Mouse (Mus musculus) forebrain, embryonic 12.5 days (tissue): Measurements from ENCODE around the gene Prpsap1. TPM values are rescaled to one million over a fixed set of nuclear protein-coding genes. Genes with fewer than 3 reads are reported as not detected.

ENCODE experiments used
- ATAC-seq: fragments of 200-750 bp; cut with Nextera tagmentation; 2 replicates; pipeline ENCODE4 v1.8.0; 2017; ENCODE audit warnings: moderate TSS enrichment; ENCODE audit not compliant: low FRiP score
- H3K27ac ChIP-seq: fragments of 300-500 bp; sonication (generic); 2 replicates; pipeline ENCODE4 v1.5.1; 2016; ENCODE audit warnings: mild to moderate bottlenecking
- H3K27me3 ChIP-seq: fragments of 300-500 bp; sonication (generic); 2 replicates; pipeline ENCODE4 v1.6.1; 2016; ENCODE audit warnings: mild to moderate bottlenecking
- H3K36me3 ChIP-seq: fragments of 300-500 bp; sonication (generic); replicated peaks from 2 replicates; pipeline ENCODE4 v1.6.1; 2016; ENCODE audit warnings: mild to moderate bottlenecking
- H3K4me1 ChIP-seq: fragments of 300-500 bp; sonication (generic); 2 replicates; pipeline ENCODE4 v1.6.1; 2016
- H3K4me2 ChIP-seq: fragments of 300-500 bp; sonication (generic); 2 replicates; pipeline ENCODE4 v1.6.1; 2016; ENCODE audit warnings: mild to moderate bottlenecking, moderate library complexity
- H3K4me3 ChIP-seq: fragments of 300-500 bp; sonication (generic); replicated peaks from 2 replicates; pipeline ENCODE4 v1.5.1; 2016; ENCODE audit warnings: mild to moderate bottlenecking
- H3K9ac ChIP-seq: fragments of 300-500 bp; sonication (generic); 2 replicates; pipeline ENCODE4 v1.6.1; 2016; ENCODE audit warnings: mild to moderate bottlenecking
- H3K9me3 ChIP-seq: fragments of 300-500 bp; sonication (generic); 2 replicates; pipeline ENCODE4 v1.6.1; 2016
- WGBS: fragments of 180-500 bp; shearing (Covaris S2); methylation state at CpG from one replicate; pipeline ENCODE4 v1.1.7; 2016; 5-methylcytosine and 5-hydroxymethylcytosine counted together
- polyA plus RNA-seq: library from polyadenylated mRNA; unstranded; fragments of >200 nt; fragmentation: Nextera tagmentation; extraction: Ambion mirVana; gene quantifications from 2 replicates; pipeline ENCODE4 v1.2.1, GENCODE M21; 2016

Gene Prpsap1
- polyA plus RNA-seq, 1 experiment from 2014 or later, result 176 TPM

DNA sequence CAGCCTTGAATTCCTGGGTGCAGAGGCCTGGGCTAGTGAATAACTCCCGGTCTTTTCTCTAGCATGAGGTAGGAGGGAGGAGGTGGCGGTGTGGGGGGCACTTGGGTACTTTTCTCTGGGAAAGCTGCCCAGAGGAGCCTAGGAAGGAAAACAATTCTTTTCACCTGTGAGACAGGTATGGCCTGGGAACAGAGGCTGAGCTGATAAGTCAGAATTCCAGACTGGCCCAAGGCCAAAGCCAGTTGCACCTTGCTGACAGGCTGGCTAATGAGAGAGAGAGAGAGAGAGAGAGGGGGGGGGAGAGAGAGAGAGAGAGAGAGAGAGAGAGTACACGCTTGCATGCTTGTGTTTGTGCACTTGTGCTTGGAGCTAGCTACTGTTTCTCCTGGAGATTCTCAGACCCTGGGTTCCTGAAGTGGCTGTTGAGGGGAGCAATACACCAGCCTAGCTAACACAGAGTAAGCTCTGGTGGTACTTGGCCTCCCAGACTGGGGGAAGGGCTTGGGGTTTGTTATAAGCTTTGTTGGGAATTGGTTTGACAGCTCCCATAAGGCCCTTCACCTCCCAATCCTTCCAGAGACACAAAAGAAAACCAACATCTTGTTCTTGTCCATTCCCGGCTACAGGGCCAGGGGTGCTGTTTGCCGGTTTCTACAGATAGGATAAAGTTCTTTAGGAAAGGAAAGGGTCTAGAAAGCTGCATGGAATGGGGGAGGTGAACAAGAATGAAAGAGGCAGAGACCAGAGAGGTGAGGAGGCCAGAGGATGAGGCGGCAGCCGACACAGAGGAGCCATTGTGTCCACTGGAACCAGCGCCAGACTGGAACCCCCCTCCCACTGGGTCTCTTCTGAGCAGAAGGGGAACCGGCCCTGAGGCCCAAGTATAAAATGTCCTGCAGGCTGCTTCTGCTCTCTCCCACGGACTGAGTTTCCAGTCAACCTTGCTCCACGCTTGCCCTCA is 36.5 kb upstream of the Prpsap1 start, which contains the start of gene Sphk1:
TSS of gene Sphk1 (plus strand) at position 739 of the 961 bp plus-strand sequence.
- H3K4me2 ChIP-seq, result peak within 1 kb of the TSS; percentile 91
- no peaks in the 10 kb centered on the region for H3K36me3 ChIP-seq
- 0 out of 2 replicates have a peak within 1 kb of the TSS, but pooled peaks have one; percentile 17 for H3K9ac ChIP-seq
- peak within 1 kb of the TSS; percentile 49 for H3K4me3 ChIP-seq
- no peak for ATAC-seq
- H3K9me3 ChIP-seq, result no peaks in the 10 kb centered on the region
- WGBS, result 14% methylated on average over 11 of the region's 11 CpGs
- 0 out of 2 replicates have a peak within 1 kb of the TSS, but pooled peaks have one; percentile 19 for H3K27ac ChIP-seq
- H3K4me1 ChIP-seq, result peaks cover 45% of the 10 kb centered on the region
- peaks cover 66% of the 10 kb centered on the region for H3K27me3 ChIP-seq

DNA sequence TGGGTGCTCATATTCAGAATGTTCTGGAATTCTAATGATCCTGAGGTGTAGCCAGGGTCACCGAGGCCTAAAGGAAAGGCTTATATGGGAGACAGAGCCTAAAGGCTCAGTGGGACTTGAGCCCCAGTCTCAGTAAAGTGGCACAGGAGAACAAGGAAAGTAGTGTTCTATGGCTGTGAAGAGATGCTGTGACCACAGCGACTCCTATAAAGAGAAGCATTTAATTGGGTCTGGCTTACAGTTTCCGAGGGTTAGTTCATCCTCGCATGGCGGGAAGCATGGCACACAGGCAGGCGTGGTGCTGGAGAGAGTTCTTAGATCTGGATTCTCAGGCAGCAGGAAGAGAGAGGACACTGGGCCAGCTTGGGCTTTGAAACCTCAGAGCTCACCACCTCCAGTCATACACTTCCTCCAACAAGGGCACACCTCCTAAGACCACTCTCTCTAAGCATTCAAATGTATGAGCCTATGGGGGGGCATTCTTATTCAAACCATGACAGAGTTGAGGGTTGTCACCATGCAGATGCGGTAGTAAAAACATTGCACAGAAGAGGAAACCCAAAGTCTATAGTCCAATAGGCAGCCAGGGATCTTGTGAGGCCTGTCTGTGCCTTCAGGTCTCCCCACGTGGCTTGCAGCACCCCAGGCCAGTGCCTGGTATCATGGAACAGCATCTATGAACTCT is 34.8 kb upstream of the Prpsap1 start:
- Histone ChIP-seq H3K4me1 (peaks cover 41% of the 10 kb centered on the region), H3K36me3 (no peaks in the 10 kb centered on the region), H3K4me3 (no peak overlapping the region), H3K9ac (no peak overlapping the region), H3K27me3 (peaks cover 51% of the 10 kb centered on the region), H3K9me3 (no peaks in the 10 kb centered on the region), H3K27ac (no peak overlapping the region), H3K4me2 (no peak overlapping the region)
- no peak for ATAC-seq
- 75% methylated on average over 8 of the region's 8 CpGs for WGBS

- Histone ChIP-seq H3K4me2 (no peak overlapping the region), H3K27ac (no peak overlapping the region), H3K27me3 (peaks cover 15% of the 10 kb centered on the region), H3K9me3 (no peaks in the 10 kb centered on the region), H3K4me3 (no peak overlapping the region), H3K4me1 (peaks cover 9% of the 10 kb centered on the region), H3K9ac (no peak overlapping the region), H3K36me3 (no peaks in the 10 kb centered on the region)
- WGBS, result 48% methylated on average over 5 of the region's 5 CpGs
- no peak for ATAC-seq
Observed at GRCm38 (mm10) chr11:116523699-116524189, 29.7 kb upstream of the Prpsap1 start.

- Histone ChIP-seq H3K4me2 (no peak overlapping the region), H3K27me3 (peaks cover 15% of the 10 kb centered on the region), H3K4me3 (no peak overlapping the region), H3K36me3 (no peaks in the 10 kb centered on the region), H3K9ac (no peak overlapping the region), H3K9me3 (no peaks in the 10 kb centered on the region), H3K27ac (no peak overlapping the region), H3K4me1 (peaks cover 9% of the 10 kb centered on the region)
- WGBS, result 71% methylated on average over 16 of the region's 16 CpGs
- ATAC-seq, result no peak
Observed at GRCm38 (mm10) chr11:116522886-116523698, 29.1 kb upstream of the Prpsap1 start.

DNA sequence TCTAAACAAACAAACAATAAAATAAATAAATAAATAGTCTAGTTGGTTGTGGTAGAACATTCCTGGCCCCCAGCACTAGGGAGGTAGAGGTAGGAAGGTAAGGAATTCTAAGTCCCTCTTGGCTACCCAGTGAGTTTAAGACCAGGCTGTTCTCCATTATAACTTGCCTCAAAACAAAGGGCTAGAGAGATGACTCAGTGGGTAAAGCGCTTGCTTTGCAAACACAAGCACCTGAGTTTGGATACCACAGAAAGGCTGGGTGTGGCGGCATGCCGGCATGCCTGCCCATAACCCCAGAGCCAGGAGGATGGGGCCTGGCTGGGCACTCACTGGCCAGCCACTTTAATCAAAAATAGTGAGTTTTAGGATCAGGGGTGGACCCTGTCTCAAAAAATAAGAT is 28.0 kb upstream of the Prpsap1 start:
- 97% methylated on average over 3 of the region's 3 CpGs for WGBS
- Histone ChIP-seq H3K27me3 (peaks cover 10% of the 10 kb centered on the region; the same call in 1 of the 2 replicates), H3K4me1 (peaks cover 9% of the 10 kb centered on the region), H3K27ac (no peak overlapping the region), H3K36me3 (no peaks in the 10 kb centered on the region), H3K9me3 (no peaks in the 10 kb centered on the region), H3K9ac (no peak overlapping the region), H3K4me3 (no peak overlapping the region), H3K4me2 (no peak overlapping the region)
- ATAC-seq, result no peak

DNA sequence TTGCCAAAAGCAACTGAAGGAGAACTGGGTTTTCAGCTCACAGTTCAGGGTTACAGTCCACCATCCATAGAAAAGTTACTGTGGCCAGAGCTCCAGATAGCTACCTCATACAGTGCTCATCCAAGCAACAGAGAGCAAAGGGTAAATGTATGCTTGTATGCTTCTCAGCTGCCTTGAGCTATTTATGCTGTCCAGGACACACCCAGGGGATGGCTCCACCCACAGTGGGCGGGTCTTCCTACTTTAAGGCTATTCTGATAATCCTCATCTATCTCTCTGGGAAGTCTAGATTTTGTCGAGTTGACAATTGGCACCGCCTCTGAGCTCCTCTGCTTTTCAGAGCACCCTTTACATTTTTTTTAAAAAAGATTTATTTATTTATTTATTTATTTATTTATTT is 27.1 kb upstream of the Prpsap1 start:
- ATAC-seq, result no peak
- Histone ChIP-seq H3K36me3 (no peaks in the 10 kb centered on the region), H3K9me3 (no peaks in the 10 kb centered on the region), H3K4me1 (peaks cover 9% of the 10 kb centered on the region), H3K27ac (no peak overlapping the region), H3K4me2 (no peak overlapping the region), H3K27me3 (peaks cover 7% of the 10 kb centered on the region; the same call in 1 of the 2 replicates), H3K4me3 (no peak overlapping the region), H3K9ac (no peak overlapping the region)
- WGBS, result 68% methylated on average over 3 of the region's 3 CpGs

DNA sequence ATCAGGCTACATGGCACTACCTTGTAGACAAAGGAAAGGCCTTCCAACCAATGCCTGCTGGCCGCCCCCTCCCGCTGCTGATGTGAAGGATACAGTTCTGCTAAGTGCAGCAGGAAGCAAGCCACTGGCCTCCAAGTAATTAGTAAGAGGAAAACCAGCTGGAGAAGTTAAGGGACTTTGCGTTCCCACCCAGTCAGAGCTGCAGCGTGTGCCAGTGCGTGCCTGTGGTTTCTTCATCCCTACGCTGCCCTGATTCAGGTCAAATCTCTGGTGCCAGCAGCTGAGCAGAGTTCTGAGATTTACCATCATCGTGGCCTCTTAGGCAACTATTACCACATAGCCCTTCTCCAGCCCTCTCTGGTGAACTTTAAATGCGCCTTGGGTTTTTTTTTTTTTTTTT is 24.5 kb upstream of the Prpsap1 start:
- Histone ChIP-seq H3K27ac (peak overlapping the region; percentile 19; the same call in 1 of the 2 replicates), H3K27me3 (peaks cover 20% of the 10 kb centered on the region; the same call in 1 of the 2 replicates), H3K9me3 (no peaks in the 10 kb centered on the region), H3K4me2 (no peak overlapping the region), H3K4me1 (peaks cover 13% of the 10 kb centered on the region), H3K36me3 (no peaks in the 10 kb centered on the region), H3K4me3 (no peak overlapping the region), H3K9ac (no peak overlapping the region)
- no peak for ATAC-seq
- WGBS, result 82% methylated on average over 8 of the region's 8 CpGs

DNA sequence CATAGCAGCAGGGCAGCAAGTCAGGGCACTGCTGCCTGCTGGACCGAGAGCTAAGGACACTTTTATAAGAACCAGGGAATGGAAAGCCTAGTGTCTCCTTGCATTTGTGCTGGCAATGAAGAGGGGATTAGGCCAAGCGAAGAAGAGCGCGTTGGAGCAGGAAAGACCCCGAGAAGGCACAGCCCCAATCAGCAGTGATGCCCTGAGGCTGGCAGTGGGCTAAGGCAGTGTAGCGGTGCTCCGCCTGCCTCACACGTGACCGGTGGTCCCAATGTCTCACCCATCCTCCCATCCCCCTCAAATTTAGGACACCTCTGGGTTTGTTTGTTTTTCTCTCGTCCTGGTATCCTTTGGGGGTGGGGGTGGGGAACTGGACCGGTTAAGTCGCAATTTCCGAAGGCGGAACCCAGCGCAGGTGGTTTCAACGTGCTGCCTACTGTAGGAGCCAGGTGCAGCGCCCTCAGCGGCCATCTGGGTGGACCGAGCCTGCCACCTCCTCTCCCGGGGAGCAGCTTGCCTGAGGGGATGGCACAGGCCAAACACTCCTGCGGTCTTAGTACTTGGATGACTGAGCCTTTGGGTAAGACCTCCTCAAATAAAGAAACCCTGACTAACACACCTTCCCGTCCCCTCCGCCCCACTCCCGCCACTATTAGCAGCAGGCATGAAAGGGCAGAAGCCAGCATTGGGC is 21.5 kb upstream of the Prpsap1 start:
- Histone ChIP-seq H3K9ac (no peak overlapping the region), H3K4me3 (0 out of 2 replicates have a peak overlapping the region, but pooled peaks have one; percentile 3), H3K4me1 (peaks cover 7% of the 10 kb centered on the region; the same call in 1 of the 2 replicates), H3K4me2 (peak overlapping the region; percentile 43), H3K27ac (no peak overlapping the region), H3K27me3 (peaks cover 14% of the 10 kb centered on the region; the same call in 1 of the 2 replicates), H3K36me3 (no peaks in the 10 kb centered on the region), H3K9me3 (no peaks in the 10 kb centered on the region)
- WGBS, result 10% methylated on average over 24 of the region's 24 CpGs
- ATAC-seq, result no peak

DNA sequence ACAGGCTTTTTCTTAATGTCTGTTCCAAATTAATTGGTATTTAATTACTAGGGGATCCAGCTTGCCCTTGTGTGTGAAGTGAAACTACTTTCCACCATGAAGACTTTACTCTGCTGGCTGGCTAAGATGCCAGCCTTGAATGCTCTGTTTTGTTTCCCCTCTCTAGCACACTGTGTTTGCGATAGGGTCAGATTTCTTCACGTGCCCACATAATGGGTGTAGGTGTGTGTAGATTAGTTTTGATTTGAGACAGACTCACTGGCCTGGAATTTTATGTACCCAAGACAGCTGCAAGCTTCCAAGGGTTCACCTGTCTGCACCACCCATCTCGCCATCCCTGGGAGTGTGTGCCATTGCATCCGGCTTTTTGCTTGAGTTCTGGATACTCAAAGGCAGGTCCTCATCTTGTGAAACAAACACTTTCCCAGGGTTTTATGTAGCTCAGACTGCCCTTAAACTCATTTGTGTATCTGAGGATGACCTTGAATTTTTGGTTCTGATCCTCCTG is 19.6 kb upstream of the Prpsap1 start:
- peaks cover 7% of the 10 kb centered on the region; the same call in 1 of the 2 replicates for H3K4me1 ChIP-seq
- no peak overlapping the region for H3K4me2 ChIP-seq
- WGBS, result 73% methylated on average over 4 of the region's 4 CpGs
- no peak overlapping the region for H3K27ac ChIP-seq
- no peak overlapping the region for H3K9ac ChIP-seq
- H3K36me3 ChIP-seq, result no peaks in the 10 kb centered on the region
- peaks cover 14% of the 10 kb centered on the region; the same call in 1 of the 2 replicates for H3K27me3 ChIP-seq
- ATAC-seq, result no peak
- H3K9me3 ChIP-seq, result no peaks in the 10 kb centered on the region
- H3K4me3 ChIP-seq, result no peak overlapping the region

DNA sequence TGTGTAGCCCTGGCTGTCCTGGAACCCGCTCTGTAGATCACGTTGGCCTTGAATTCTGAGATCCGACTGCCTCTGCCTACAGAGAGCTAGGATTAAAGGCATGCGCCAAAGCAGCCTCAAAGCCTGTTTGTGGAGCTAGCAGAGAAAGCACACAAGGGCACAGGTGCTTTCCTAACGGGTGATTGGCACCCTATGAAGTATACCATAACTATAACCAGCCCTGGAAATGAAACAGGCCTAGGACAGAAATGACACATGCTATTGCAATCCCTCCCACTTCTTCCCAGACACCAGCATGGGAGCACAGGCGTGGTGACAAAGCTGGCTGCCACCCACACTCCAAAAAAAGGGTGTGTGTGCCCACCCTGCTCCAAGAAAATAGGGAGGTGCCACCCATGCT is 19.0 kb upstream of the Prpsap1 start:
- Histone ChIP-seq H3K9ac (no peak overlapping the region), H3K36me3 (no peaks in the 10 kb centered on the region), H3K27ac (no peak overlapping the region), H3K9me3 (no peaks in the 10 kb centered on the region), H3K4me2 (no peak overlapping the region), H3K27me3 (peaks cover 14% of the 10 kb centered on the region; the same call in 1 of the 2 replicates), H3K4me3 (no peak overlapping the region), H3K4me1 (peaks cover 7% of the 10 kb centered on the region; the same call in 1 of the 2 replicates)
- ATAC-seq, result no peak
- 85% methylated on average over 6 of the region's 6 CpGs for WGBS

DNA sequence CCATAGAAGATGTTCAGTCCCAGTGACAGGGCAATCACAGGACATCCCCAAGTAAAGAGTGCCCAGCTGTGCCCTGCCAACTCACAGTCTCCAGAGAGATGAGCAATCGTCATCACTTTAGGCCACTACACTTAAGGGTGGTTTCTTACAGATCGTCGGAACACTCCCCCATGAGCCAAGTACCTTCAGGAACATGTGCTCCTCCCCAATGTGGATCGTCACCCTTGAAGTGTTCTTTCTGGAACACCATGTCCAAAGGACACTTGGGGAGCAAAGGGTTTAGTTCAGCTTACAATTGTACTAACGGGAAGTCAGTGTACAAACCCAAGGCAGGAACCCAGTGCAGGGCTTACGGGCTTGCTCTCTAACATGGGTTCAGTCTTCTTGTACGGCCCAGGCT is 18.2 kb upstream of the Prpsap1 start:
- Histone ChIP-seq H3K4me2 (no peak overlapping the region), H3K27ac (no peak overlapping the region), H3K4me1 (peaks cover 7% of the 10 kb centered on the region; the same call in 1 of the 2 replicates), H3K9ac (no peak overlapping the region), H3K27me3 (peaks cover 14% of the 10 kb centered on the region; the same call in 1 of the 2 replicates), H3K36me3 (no peaks in the 10 kb centered on the region), H3K9me3 (no peaks in the 10 kb centered on the region), H3K4me3 (no peak overlapping the region)
- 94% methylated on average over 7 of the region's 7 CpGs for WGBS
- no peak for ATAC-seq
